Mouse (Mus musculus) 3134 (cell line): ENCODE measurements at regions not wholly inside any gene's neighbourhood (a gene's known extent, or its start where the extent isn't known, plus 50 kb on each side); places are given as distances from the start of the nearest gene placed in this dataset.
"Not testable (repeated sequence)": the region's sequence is repeated elsewhere in the genome, so short reads cannot be mapped to it uniquely, and the experiment has no call there.

Experiments used
- DNase-seq: peaks from one replicate; pipeline ENCODE4 v3.0.0-alpha.2; 2011; ENCODE audit warnings: low spot score; ENCODE audit not compliant: insufficient read length; ENCODE audit errors: extremely low read depth

GRCm38 (mm10) chr13:52346027-52346375, 185.1 kb downstream of the Diras2 start:
- DNase-seq: no peak

GRCm38 (mm10) chr13:52347631-52348030, 183.4 kb downstream of the Diras2 start:
- DNase-seq: no peak

- DNase-seq: no peak
These were observed 181.5 kb downstream of the Diras2 start for GRCm38 (mm10) chr13:52349606-52350005.

GRCm38 (mm10) chr13:52352576-52352975, 178.5 kb downstream of the Diras2 start:
- DNase-seq: no peak

GRCm38 (mm10) chr13:52353437-52353836, 177.6 kb downstream of the Diras2 start:
- DNase-seq: no peak

GRCm38 (mm10) chr13:52353966-52354365, 177.1 kb downstream of the Diras2 start:
- DNase-seq: no peak

- not testable (repeated sequence) for DNase-seq
These were observed 175.2 kb downstream of the Diras2 start for GRCm38 (mm10) chr13:52355921-52356320.

- DNase-seq: not testable (repeated sequence)
These were observed 171.7 kb downstream of the Diras2 start for GRCm38 (mm10) chr13:52359332-52359731.

GRCm38 (mm10) chr13:52361177-52361846, 169.8 kb downstream of the Diras2 start:
- no peak for DNase-seq

GRCm38 (mm10) chr13:52362266-52362665, 168.8 kb downstream of the Diras2 start:
- DNase-seq: no peak

GRCm38 (mm10) chr13:52369851-52370250, 161.2 kb downstream of the Diras2 start:
- no peak for DNase-seq

GRCm38 (mm10) chr13:52371986-52372385, 159.1 kb downstream of the Diras2 start:
- DNase-seq: no peak

GRCm38 (mm10) chr13:52374781-52375180, 156.3 kb downstream of the Diras2 start:
- no peak for DNase-seq

- no peak for DNase-seq
These were observed 152.8 kb downstream of the Diras2 start for GRCm38 (mm10) chr13:52378236-52378635.

- no peak for DNase-seq
These were observed 141.8 kb downstream of the Diras2 start for GRCm38 (mm10) chr13:52389271-52389670.

GRCm38 (mm10) chr13:52395786-52396185, 135.3 kb downstream of the Diras2 start:
- DNase-seq: no peak

- no peak for DNase-seq
These were observed 132.7 kb downstream of the Diras2 start for GRCm38 (mm10) chr13:52398344-52398743.

GRCm38 (mm10) chr13:52399143-52399542, 131.9 kb downstream of the Diras2 start:
- DNase-seq: no peak

- no peak for DNase-seq
These were observed 127.3 kb downstream of the Diras2 start for GRCm38 (mm10) chr13:52403805-52404204.

- no peak for DNase-seq
These were observed 114.8 kb downstream of the Diras2 start for GRCm38 (mm10) chr13:52416301-52416700.

- DNase-seq: no peak
These were observed 108.6 kb downstream of the Diras2 start for GRCm38 (mm10) chr13:52422456-52422855.

GRCm38 (mm10) chr13:52428527-52428926, 102.6 kb downstream of the Diras2 start:
- DNase-seq: no peak

GRCm38 (mm10) chr13:52436756-52437155, 94.3 kb downstream of the Diras2 start:
- no peak for DNase-seq
